In genomic region chr2:178233487-178233886, GRCm38 (mm10) we compare ENCODE assay signal across 17 mouse cellular contexts.
DNase-seq lines count a peak whose midpoint lies in the region; ATAC-seq and TF ChIP-seq lines count a peak whose summit lies in the region.
"Had no signal": no experiment of that assay in that cellular context is flagged by ENCODE, and none has a peak within 500 bp of the region (broad histone marks: within the 10 kb centered on the region; RNA-seq: fewer than 3 reads in every experiment).

No protein-coding gene starts in this region.

- DNase-seq in hindbrain, postnatal 0 days (ENCODE audit: low spot score): no peak
- no peak for DNase-seq in lung, embryonic 14.5 days
- no peak for DNase-seq in lung, postnatal 14 days
- no peak for DNase-seq in Patski (ENCODE audit: low read depth, low spot score)
- no peak for DNase-seq in thymus, postnatal 14 days
- DNase-seq: cerebellum, adult 11 months; kidney, adult 8-10 months; right cerebral cortex, postnatal 4 days had no signal

- no peak overlapping the region for H3K4me2 ChIP-seq in hindbrain, postnatal 0 days (ENCODE audit: low read depth, low read length)
- H3K4me2 ChIP-seq in hindbrain, embryonic 16.5 days (ENCODE audit: low read length): no peak overlapping the region
- no peak overlapping the region for H3K4me2 ChIP-seq in lung, embryonic 14.5 days
- H3K4me2 ChIP-seq: embryonic facial prominence, embryonic 13.5 days; hindbrain, embryonic 15.5 days; liver, embryonic 15.5 days; neural tube, embryonic 15.5 days had no signal

- TF ChIP-seq CTCF in hindbrain, postnatal 0 days (IDR thresholded peaks at IDR 0.05; ENCODE audit: low read depth): peak; percentile 56
- TF ChIP-seq CTCF in lung, embryonic 14.5 days (IDR thresholded peaks at IDR 0.05; ENCODE audit: low read depth): peak; percentile 38
- peak; percentile 22 for TF ChIP-seq CTCF in Patski (IDR thresholded peaks at IDR 0.05)

- POLR2A ChIA-PET in Patski (lab: Charles Lee): no interaction called here

- no peak overlapping the region for H3K4me3 ChIP-seq in hindbrain, postnatal 0 days (ENCODE audit: low read length)
- H3K4me3 ChIP-seq in hindbrain, embryonic 16.5 days (ENCODE audit: low read length): no peak overlapping the region
- H3K4me3 ChIP-seq in lung, embryonic 14.5 days (ENCODE audit: low read depth, low read length): no peak overlapping the region
- H3K4me3 ChIP-seq: embryonic facial prominence, embryonic 13.5 days; forebrain, embryonic 10.5 days; hindbrain, embryonic 15.5 days; liver, embryonic 15.5 days; megakaryocyte, embryonic 14.5 days; neural tube, embryonic 15.5 days had no signal

- in situ Hi-C loops in Patski (cut with MboI; ENCODE audit: low pct_unique_long_range_greater_than_20kb): no loop called here

- no peaks in the 10 kb centered on the region for H3K36me3 ChIP-seq in hindbrain, postnatal 0 days (ENCODE audit: insufficient read depth, low read length)
- no peaks in the 10 kb centered on the region for H3K36me3 ChIP-seq in hindbrain, embryonic 16.5 days (ENCODE audit: control insufficient read depth, insufficient read depth, low read length)
- no peaks in the 10 kb centered on the region for H3K36me3 ChIP-seq in lung, embryonic 14.5 days (ENCODE audit: insufficient read depth)
- H3K36me3 ChIP-seq: embryonic facial prominence, embryonic 13.5 days; forebrain, embryonic 10.5 days; hindbrain, embryonic 15.5 days; liver, embryonic 15.5 days; neural tube, embryonic 15.5 days had no signal

- H3K9ac ChIP-seq in hindbrain, postnatal 0 days (replicated peaks; ENCODE audit: low read length): no peak overlapping the region
- H3K9ac ChIP-seq in hindbrain, embryonic 16.5 days (ENCODE audit: low read depth, low read length): no peak overlapping the region
- no peak overlapping the region for H3K9ac ChIP-seq in lung, embryonic 14.5 days
- H3K9ac ChIP-seq: embryonic facial prominence, embryonic 13.5 days; hindbrain, embryonic 15.5 days; liver, embryonic 15.5 days; neural tube, embryonic 15.5 days had no signal

- H3K27me3 ChIP-seq in hindbrain, postnatal 0 days (ENCODE audit: insufficient read depth, low read length): no peaks in the 10 kb centered on the region
- no peaks in the 10 kb centered on the region for H3K27me3 ChIP-seq in hindbrain, embryonic 16.5 days (replicated peaks; ENCODE audit: control insufficient read depth, insufficient read depth, low read length)
- H3K27me3 ChIP-seq in lung, embryonic 14.5 days (ENCODE audit: insufficient read depth, low read length): no peaks in the 10 kb centered on the region
- H3K27me3 ChIP-seq in Patski: no peaks in the 10 kb centered on the region
- H3K27me3 ChIP-seq: embryonic facial prominence, embryonic 13.5 days; hindbrain, embryonic 15.5 days; liver, embryonic 15.5 days; neural tube, embryonic 15.5 days had no signal

- H3K27ac ChIP-seq in hindbrain, postnatal 0 days: no peak overlapping the region
- H3K27ac ChIP-seq in hindbrain, embryonic 16.5 days (ENCODE audit: low read depth, low read length): no peak overlapping the region
- H3K27ac ChIP-seq in lung, embryonic 14.5 days (ENCODE audit: low read depth): no peak overlapping the region
- H3K27ac ChIP-seq: embryonic facial prominence, embryonic 13.5 days; forebrain, embryonic 10.5 days; hindbrain, embryonic 15.5 days; liver, embryonic 15.5 days; neural tube, embryonic 15.5 days had no signal

- no peaks in the 10 kb centered on the region for H3K4me1 ChIP-seq in hindbrain, postnatal 0 days (ENCODE audit: insufficient read depth, low read length)
- no peaks in the 10 kb centered on the region for H3K4me1 ChIP-seq in hindbrain, embryonic 16.5 days (ENCODE audit: control insufficient read depth, insufficient read depth, low read depth, low read length)
- H3K4me1 ChIP-seq in lung, embryonic 14.5 days (ENCODE audit: insufficient read depth): no peaks in the 10 kb centered on the region
- H3K4me1 ChIP-seq: embryonic facial prominence, embryonic 13.5 days; forebrain, embryonic 10.5 days; hindbrain, embryonic 15.5 days; liver, embryonic 15.5 days had no signal

- H3K9me3 ChIP-seq in hindbrain, postnatal 0 days (ENCODE audit: low read length): no peaks in the 10 kb centered on the region
- 0 out of 2 replicates have a peak, but pooled peaks cover 4% of the 10 kb centered on the region for H3K9me3 ChIP-seq in hindbrain, embryonic 16.5 days (ENCODE audit: control insufficient read depth, low read length)
- H3K9me3 ChIP-seq in lung, embryonic 14.5 days (ENCODE audit: low read depth, low read length): no peaks in the 10 kb centered on the region
- H3K9me3 ChIP-seq: embryonic facial prominence, embryonic 13.5 days; hindbrain, embryonic 15.5 days; liver, embryonic 15.5 days; neural tube, embryonic 15.5 days had no signal

- CTCF ChIA-PET in Patski (lab: Charles Lee): no interaction called here

- ATAC-seq in hindbrain, postnatal 0 days: no peak
- ATAC-seq in hindbrain, embryonic 16.5 days: no peak
- no peak for ATAC-seq in lung, embryonic 14.5 days (ENCODE audit: insufficient read depth)
- ATAC-seq in Patski: no peak
- peak; percentile 40; the same call in 1 of the 2 replicates for ATAC-seq in megakaryocyte, adult 5-6 weeks (ENCODE audit: poor library complexity, severe bottlenecking)
- ATAC-seq: CD4-positive, CD25-positive, alpha-beta regulatory T cell, adult 4 months had no signal

- WGBS in hindbrain, postnatal 0 days: 76% methylated on average over 5 of the region's 5 CpGs
- 74% methylated on average over 5 of the region's 5 CpGs for WGBS in hindbrain, embryonic 16.5 days
- WGBS in lung, embryonic 14.5 days: 72% methylated on average over 5 of the region's 5 CpGs
